Mouse (Mus musculus): ENCODE measurements at regions not wholly inside any gene's neighbourhood (a gene's known extent, or its start where the extent isn't known, plus 50 kb on each side); places are given as distances from the start of the nearest gene placed in this dataset.

DNA sequence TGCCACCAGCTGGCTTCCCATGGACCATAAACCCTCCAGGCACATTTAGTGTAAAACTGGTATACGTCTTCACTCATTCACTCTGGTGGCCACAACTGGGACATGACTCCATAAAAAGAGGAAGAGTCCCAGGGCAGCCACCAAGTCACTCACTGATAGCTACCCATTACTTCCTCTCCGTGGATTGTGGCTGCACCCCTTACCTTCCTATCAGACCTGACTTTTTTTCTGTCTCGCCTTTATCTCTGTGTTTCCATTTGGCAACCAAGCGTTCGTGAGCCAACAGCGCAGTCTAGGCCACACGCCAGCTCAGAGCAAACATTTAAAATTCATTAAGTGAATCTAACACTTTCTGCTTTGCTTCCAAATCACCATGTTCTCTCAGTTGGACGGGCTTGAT, 53.9 kb upstream of the Slc44a1 start:
- Histone ChIP-seq H3K4me3 (ENCODE audit: insufficient read depth, low read depth, low read length) (no peak overlapping the region), H3K4me1 (ENCODE audit: control insufficient read depth, insufficient read depth, low read length) (no peaks in the 10 kb centered on the region), H3K27ac (ENCODE audit: insufficient read depth, low read depth, low read length) (no peak overlapping the region)
- TF ChIP-seq POLR2A (IDR thresholded peaks at IDR 0.05; ENCODE audit: insufficient read depth, low read depth, low read length) (no peak), CTCF (IDR thresholded peaks at IDR 0.05; ENCODE audit: insufficient read depth, low read depth, low read length) (no peak)
- 62% methylated on average over 8 of the region's 8 CpGs for WGBS

DNA sequence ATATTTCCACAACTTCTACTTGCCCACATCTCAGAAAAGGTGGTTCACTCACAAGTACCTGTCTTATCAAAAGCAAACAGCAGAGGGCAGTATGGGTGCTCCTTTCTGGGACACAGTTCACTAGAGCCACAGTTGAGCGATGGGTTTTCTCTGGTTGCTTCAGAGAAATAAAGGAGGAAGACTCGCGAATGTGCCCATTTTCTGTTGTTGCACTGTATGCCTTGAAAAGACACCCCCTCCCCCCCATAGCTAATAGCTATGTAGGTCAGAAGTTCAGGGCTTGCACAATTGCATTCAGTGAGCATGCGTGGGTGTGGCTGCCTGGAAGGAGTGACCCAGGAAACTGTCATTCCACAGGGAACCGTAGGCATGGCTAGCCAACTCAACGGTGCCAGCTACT, 55.5 kb upstream of the Slc44a1 start:
- TF ChIP-seq CTCF (IDR thresholded peaks at IDR 0.05; ENCODE audit: insufficient read depth, low read depth, low read length) = no peak
- TF ChIP-seq POLR2A (IDR thresholded peaks at IDR 0.05; ENCODE audit: insufficient read depth, low read depth, low read length) = no peak
- no peaks in the 10 kb centered on the region for H3K4me1 ChIP-seq (ENCODE audit: control insufficient read depth, insufficient read depth, low read length)
- no peak overlapping the region for H3K4me3 ChIP-seq (ENCODE audit: insufficient read depth, low read depth, low read length)
- no peak overlapping the region for H3K27ac ChIP-seq (ENCODE audit: insufficient read depth, low read depth, low read length)
- 8% methylated on average over 6 of the region's 6 CpGs for WGBS

DNA sequence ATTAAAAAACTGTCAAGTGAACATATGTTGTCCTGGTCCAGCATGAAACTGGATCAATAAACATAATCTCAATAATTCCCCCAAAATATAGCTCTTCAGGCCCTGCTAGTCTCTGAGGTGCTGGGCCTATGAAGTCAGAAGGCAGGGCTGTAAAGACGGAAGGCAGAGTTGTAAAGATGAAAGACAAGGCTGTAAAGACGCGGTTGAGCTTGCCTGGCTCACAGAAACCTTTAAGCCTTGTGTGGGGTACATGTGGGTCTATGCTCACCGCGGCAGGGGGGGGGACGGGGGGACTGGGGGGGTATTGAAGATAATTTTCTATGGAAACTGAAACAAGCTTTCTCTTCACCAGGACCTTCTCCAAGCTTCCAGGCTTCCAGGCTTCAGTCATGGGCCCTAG, 56.1 kb upstream of the Slc44a1 start:
- WGBS = 78% methylated on average over 6 of the region's 6 CpGs
- no peak overlapping the region for H3K27ac ChIP-seq (ENCODE audit: insufficient read depth, low read depth, low read length)
- TF ChIP-seq CTCF (IDR thresholded peaks at IDR 0.05; ENCODE audit: insufficient read depth, low read depth, low read length) (no peak), POLR2A (IDR thresholded peaks at IDR 0.05; ENCODE audit: insufficient read depth, low read depth, low read length) (no peak)
- H3K4me1 ChIP-seq (ENCODE audit: control insufficient read depth, insufficient read depth, low read length) = no peaks in the 10 kb centered on the region
- no peak overlapping the region for H3K4me3 ChIP-seq (ENCODE audit: insufficient read depth, low read depth, low read length)

- Histone ChIP-seq H3K4me3 (ENCODE audit: insufficient read depth, low read depth, low read length) (no peak overlapping the region), H3K27ac (ENCODE audit: insufficient read depth, low read depth, low read length) (no peak overlapping the region), H3K4me1 (ENCODE audit: control insufficient read depth, insufficient read depth, low read length) (0 out of 2 replicates have a peak, but pooled peaks cover 2% of the 10 kb centered on the region)
- TF ChIP-seq CTCF (IDR thresholded peaks at IDR 0.05; ENCODE audit: insufficient read depth, low read depth, low read length) = no peak
- no peak for TF ChIP-seq POLR2A (IDR thresholded peaks at IDR 0.05; ENCODE audit: insufficient read depth, low read depth, low read length)
- 58% methylated on average over 4 of the region's 4 CpGs for WGBS
Observed at GRCm38 (mm10) chr4:53382012-53382411, 58.2 kb upstream of the Slc44a1 start.

- 0 out of 2 replicates have a peak, but pooled peaks cover 5% of the 10 kb centered on the region for H3K4me1 ChIP-seq (ENCODE audit: control insufficient read depth, insufficient read depth, low read length)
- 97% methylated on average over 1 of the region's 1 CpGs for WGBS
- H3K4me3 ChIP-seq (ENCODE audit: insufficient read depth, low read depth, low read length) = no peak overlapping the region
- TF ChIP-seq CTCF (IDR thresholded peaks at IDR 0.05; ENCODE audit: insufficient read depth, low read depth, low read length) (no peak), POLR2A (IDR thresholded peaks at IDR 0.05; ENCODE audit: insufficient read depth, low read depth, low read length) (no peak)
- no peak overlapping the region for H3K27ac ChIP-seq (ENCODE audit: insufficient read depth, low read depth, low read length)
Observed at GRCm38 (mm10) chr4:53379855-53380254, 60.4 kb upstream of the Slc44a1 start.

DNA sequence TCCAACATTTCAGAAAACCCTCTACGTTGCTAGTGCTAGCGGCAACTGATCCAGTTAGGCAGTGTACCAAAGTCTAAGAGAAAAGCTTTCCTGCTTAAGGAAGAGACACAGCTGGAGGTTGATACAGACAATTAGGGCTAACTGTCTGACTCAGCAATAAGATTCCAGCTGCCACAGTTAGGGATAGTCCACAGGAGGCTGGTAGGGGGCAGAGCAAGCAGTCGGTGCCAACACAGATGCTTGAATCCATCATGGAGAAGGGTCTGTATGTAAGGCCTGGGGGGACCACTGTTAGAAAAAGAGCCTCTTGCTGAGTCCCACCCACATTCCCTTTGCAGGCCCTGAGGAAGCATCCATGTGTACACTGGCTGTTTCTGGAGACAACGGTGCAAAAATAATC, 63.2 kb upstream of the Slc44a1 start:
- TF ChIP-seq CTCF (IDR thresholded peaks at IDR 0.05; ENCODE audit: insufficient read depth, low read depth, low read length) (no peak), POLR2A (IDR thresholded peaks at IDR 0.05; ENCODE audit: insufficient read depth, low read depth, low read length) (no peak)
- no peak overlapping the region for H3K4me3 ChIP-seq (ENCODE audit: insufficient read depth, low read depth, low read length)
- 0 out of 2 replicates have a peak, but pooled peaks cover 5% of the 10 kb centered on the region for H3K4me1 ChIP-seq (ENCODE audit: control insufficient read depth, insufficient read depth, low read length)
- H3K27ac ChIP-seq (ENCODE audit: insufficient read depth, low read depth, low read length) = no peak overlapping the region
- 28% methylated on average over 4 of the region's 4 CpGs for WGBS

DNA sequence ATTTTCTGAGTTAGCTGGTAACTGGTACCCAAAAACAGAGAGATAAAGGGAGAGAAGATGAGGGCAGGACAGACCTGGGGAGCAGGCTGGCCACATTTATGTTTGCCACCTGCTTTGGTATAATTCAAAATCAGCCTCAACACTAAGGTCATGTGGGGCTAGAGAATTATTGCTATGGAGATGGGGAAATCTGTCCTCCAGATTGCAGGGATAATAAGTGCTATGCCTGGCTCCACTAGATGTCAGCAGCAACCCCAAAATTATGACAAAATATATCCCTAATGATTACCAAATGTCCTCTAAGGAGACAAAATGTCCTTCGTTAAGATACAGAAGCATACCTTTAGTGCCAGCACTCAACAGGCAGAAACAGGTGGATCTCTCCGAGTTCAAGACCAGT, 83.8 kb upstream of the Slc44a1 start:
- no peak for TF ChIP-seq CTCF (IDR thresholded peaks at IDR 0.05; ENCODE audit: insufficient read depth, low read depth, low read length)
- TF ChIP-seq POLR2A (IDR thresholded peaks at IDR 0.05; ENCODE audit: insufficient read depth, low read depth, low read length) = no peak

GRCm38 (mm10) chr4:53354961-53355360, 85.3 kb upstream of the Slc44a1 start:
- Histone ChIP-seq H3K27ac (ENCODE audit: insufficient read depth, low read depth, low read length) (no peak overlapping the region), H3K4me3 (ENCODE audit: insufficient read depth, low read depth, low read length) (no peak overlapping the region), H3K4me1 (ENCODE audit: control insufficient read depth, insufficient read depth, low read length) (peaks cover 3% of the 10 kb centered on the region; the same call in 1 of the 2 replicates)
- 34% methylated on average over 5 of the region's 5 CpGs for WGBS
- no peak for TF ChIP-seq CTCF (IDR thresholded peaks at IDR 0.05; ENCODE audit: insufficient read depth, low read depth, low read length)
- no peak for TF ChIP-seq POLR2A (IDR thresholded peaks at IDR 0.05; ENCODE audit: insufficient read depth, low read depth, low read length)

More for the DNA sequence above, 83.8 kb upstream of the Slc44a1 start:
- Histone ChIP-seq H3K4me3 (ENCODE audit: insufficient read depth, low read depth, low read length) (no peak overlapping the region), H3K4me1 (ENCODE audit: control insufficient read depth, insufficient read depth, low read length) (peaks cover 3% of the 10 kb centered on the region; the same call in 1 of the 2 replicates), H3K27ac (ENCODE audit: insufficient read depth, low read depth, low read length) (no peak overlapping the region)
- WGBS = 71% methylated on average over 2 of the region's 2 CpGs

- peaks cover 3% of the 10 kb centered on the region; the same call in 1 of the 2 replicates for H3K4me1 ChIP-seq (ENCODE audit: control insufficient read depth, insufficient read depth, low read length)
- TF ChIP-seq POLR2A (IDR thresholded peaks at IDR 0.05; ENCODE audit: insufficient read depth, low read depth, low read length) = no peak
- 72% methylated on average over 4 of the region's 4 CpGs for WGBS
- H3K4me3 ChIP-seq (ENCODE audit: insufficient read depth, low read depth, low read length) = no peak overlapping the region
- H3K27ac ChIP-seq (ENCODE audit: insufficient read depth, low read depth, low read length) = no peak overlapping the region
Observed at GRCm38 (mm10) chr4:53353399-53354090, 86.7 kb upstream of the Slc44a1 start.

Measured in olfactory bulb, adult 2 months (tissue).